Mouse (Mus musculus) left cerebral cortex, postnatal 25 days (tissue): ENCODE data around the gene Enoph1. TPM values are rescaled to one million over a fixed set of nuclear protein-coding genes. Genes with fewer than 3 reads are reported as not detected.

Source experiments
- DNase-seq, 2 experiments: peaks; one replicate each; pipeline ENCODE4 v3.0.0; 2022; ENCODE audit warnings: low spot score in 2 of 2, mixed read lengths in 1 of 2
- intact Hi-C: fragments of 180-260 bp; cut with DNase I; formaldehyde crosslinking; loops from one replicate; pipeline ENCODE4 v1.15.1; 2025
- total RNA-seq, 2 experiments: library from RNA; stranded (reverse); gene quantifications; 2 replicates each; pipeline ENCODE4 v1.2.3; 2021

Gene Enoph1
- total RNA-seq, 2 experiments from 2014 or later = 50.3 to 57.4 TPM

DNA sequence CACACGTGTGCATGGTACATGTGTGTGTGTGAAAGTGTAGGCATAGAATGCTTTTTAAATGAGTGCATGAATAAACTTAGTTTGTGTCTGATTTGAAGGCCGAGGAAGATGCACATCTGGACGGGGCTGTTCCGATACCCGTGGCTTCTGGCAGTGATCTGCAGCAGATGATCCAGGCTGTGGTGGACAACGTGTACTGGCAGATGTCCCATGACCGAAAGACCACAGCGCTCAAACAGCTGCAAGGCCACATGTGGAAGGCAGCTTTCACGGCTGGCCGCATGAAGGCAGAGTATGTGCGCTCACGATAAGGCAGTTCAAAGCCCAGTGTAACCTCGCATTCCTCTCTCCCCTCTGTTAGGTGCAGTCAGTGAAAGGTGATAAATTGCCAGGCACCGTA lies 21.1 kb downstream of the Enoph1 start:
- intact Hi-C loops = no loop called here
- no peak for DNase-seq

DNA sequence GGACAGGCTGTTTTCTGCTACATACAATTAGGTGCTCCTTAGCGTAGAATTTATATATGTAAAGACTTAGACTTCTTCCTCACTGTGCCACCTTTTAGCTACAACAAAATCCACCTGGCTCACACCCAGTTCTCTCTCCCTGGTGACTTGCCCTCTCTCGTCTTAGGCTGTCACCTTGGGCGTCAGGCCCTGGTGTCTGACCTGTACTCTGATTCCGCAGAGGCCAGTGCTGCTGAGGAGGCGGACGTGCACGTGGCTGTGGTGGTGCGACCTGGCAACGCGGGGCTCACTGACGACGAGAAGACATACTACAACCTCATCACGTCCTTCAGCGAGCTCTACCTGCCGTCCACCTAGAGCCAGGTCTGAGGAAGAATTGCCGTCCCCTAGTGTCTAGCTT lies 27.8 kb downstream of the Enoph1 start:
- DNase-seq = no peak
- intact Hi-C loops = no loop called here

DNA sequence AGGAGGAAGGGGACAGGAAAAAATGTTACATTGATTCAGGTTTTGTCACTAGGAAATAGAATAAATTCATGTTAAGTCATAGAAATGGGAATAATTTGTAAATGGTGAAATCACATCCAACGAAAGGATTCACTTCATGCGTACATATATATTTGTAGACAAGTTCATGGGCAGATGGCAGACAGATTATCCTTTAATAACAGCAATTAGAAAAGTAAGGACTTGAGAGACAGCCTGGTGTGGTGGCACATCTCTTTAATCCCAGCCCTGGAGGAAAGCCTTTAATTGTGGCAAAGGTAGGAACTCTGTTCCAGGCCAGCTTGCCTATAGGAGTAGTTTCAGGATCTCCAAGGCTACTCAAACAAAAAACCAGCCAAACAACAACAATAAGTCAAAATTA lies 29.7 kb downstream of the Enoph1 start:
- intact Hi-C loops = no loop called here
- no peak for DNase-seq

DNA sequence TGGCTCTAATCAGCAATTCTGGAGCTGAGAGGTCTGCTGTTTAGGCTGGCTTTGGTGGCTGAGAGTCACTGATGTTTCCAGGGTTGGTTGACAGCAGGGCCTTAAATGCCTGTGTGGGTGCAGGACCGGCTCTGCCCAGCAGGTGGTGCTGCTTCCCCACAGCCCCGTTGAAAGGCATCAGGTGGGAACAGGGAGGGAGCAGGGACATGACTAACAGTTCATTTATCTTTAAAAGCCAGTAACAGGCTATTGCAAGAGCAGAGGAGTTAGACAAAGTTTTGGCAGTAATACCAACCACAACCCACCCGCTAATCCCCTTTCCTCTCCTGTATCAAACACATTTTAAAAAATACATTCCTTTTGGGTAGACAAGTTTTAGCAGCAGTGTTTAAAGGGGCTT lies 30.5 kb downstream of the Enoph1 start:
- intact Hi-C loops = loop anchor here (2.0 to 5.0 kb wide), 5 partner anchors 97 to 302 kb away; no protein-coding TSS in a partner anchor
- peak; percentile 84 to 86 for DNase-seq

DNA sequence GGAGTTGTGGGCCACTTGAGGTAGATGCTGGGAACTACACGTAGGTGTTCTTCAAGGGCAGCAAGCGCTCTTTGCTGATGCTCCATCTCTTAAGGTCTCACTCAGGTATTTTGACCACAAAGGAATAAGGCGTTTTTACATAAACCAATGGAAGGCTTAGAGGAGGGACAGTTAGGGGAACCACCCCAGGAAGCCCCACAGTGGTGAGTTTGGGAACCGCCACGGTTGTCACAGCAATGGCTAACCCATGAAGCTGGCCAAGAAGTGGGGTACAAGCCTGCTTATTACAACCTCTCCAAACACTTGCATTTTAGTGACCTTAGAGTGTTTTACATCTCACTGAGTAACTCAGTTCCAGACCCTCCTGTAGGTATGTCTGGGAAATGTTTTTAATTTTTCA lies 31.8 kb downstream of the Enoph1 start:
- intact Hi-C loops = loop anchor here (2.0 to 5.0 kb wide), 5 partner anchors 96 to 301 kb away; no protein-coding TSS in a partner anchor
- no peak for DNase-seq

DNA sequence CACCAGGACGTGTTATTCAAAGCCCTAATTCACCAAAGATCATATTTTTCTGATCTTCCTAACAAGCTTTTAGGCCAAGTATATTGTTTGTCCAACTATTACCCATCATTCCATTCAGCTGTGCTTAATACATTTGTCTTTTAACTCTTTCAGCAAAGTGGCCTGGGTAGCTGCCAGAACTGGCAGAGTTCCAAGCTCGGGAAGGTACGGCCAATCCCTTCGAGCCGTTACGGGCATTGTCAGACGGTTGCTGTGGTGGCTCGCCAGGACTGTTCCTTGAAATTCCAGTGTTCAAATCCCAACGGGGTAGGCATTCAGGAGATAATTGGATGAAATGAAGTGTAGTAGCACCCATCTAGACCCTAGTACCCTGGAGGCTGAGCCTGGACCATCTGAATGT lies 32.8 kb downstream of the Enoph1 start:
- no peak for DNase-seq
- intact Hi-C loops = loop anchor here (5.0 kb wide), 3 partner anchors 95 to 300 kb away; no protein-coding TSS in a partner anchor

DNA sequence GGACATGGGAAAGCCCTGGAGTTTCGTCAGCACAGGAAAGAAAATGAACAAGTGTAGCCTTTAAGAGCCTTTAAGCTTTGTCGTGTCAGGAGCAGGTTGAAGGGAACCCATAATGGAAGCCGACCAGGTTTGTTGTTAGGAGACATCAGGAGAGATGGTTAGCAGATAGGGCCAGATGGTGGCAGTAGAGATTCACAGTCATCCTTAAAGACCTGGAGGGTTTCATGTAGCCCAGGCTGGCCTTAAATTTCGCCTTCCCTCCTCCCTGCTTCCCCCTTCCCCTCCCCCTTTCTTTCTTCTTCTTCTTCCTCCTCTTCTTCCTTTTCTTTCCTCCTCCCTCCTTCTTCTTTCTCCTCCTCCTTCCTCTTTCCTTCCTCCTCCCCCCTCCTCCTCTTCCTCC lies 34.8 kb downstream of the Enoph1 start:
- peak; percentile 46 to 60 for DNase-seq
- intact Hi-C loops = loop anchor here (5.0 kb wide), 3 partner anchors 93 to 298 kb away; no protein-coding TSS in a partner anchor

DNA sequence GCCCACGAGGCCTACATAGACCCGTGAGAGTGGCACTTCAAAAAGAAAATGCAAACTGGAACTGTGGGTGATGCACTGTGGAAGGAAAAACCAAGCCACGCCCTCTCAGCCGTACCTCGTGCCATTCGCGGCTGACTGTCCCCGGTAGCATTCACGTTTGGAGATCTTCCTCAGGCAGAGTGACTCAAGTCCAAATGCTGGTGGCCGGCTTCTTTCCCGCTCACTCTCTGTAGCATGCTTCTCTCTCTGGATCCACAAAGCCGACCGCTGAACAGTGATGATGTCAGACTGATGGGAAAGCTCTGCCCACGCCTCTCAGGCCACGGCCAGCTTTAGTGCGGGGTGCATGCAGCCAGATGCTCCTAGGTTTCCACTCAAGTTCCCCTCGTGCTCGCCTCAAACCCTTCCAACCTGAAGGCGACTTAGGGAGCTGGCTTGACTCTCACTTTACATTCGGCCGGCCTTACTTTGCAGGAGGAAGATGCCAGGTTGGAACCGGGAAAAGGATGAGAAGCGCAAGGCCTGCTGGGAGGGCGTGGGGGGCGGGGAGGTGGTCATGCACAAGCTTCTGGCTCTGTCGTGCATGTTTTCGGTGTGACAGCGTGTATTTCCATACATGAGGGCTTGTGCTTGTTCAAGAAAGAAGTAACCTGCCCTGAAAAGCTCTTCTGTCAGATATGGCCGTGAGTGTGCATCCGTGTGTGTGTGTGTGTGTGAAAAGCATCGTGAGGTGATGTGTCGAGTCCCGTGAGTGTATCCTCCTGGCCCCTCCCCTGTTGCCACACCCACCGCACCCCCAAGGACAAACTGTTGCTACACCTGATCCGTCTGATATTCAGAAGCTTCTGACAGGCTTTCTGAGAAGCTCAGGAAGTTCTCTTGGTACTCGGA lies 39.5 kb downstream of the Enoph1 start:
- intact Hi-C loops = no loop called here
- peak; percentile 38 to 58 for DNase-seq

DNA sequence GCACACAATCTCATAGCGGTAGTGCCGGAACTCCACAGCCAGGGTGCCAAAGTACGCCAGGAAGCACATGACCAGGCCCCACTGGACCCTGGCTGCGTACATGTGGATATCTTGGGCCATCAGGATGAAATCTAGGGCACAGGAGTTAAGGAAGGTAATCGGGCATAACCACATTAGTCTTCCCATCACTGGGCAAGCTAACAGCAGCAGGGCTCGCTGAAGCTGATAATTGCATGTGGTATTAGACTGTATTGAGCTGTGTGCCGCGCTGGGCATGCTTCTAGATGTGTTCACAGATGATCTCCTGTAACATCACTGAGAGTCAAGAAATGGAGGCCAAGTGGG lies 40.1 kb downstream of the Enoph1 start:
- DNase-seq = no peak
- intact Hi-C loops = no loop called here

DNA sequence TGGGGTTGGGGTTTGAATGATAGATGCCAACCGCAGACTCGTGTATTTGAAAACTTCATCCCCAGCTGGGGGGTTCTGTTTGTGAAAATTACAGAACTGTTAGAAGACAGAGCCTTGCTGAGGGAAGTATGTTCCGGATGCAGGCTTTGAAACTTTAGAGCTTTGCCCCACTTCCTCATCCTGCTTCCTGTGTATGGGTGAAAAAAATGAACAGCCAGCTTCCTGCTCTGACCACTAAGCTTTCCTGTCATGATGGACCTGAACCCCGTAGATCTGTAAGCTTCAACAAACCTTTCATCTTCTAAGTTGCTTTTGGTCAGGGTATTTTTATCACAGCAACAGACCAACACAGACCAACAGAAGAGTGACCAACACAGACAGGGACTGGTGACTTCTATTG lies 42.2 kb downstream of the Enoph1 start:
- DNase-seq = no peak
- intact Hi-C loops = no loop called here

DNA sequence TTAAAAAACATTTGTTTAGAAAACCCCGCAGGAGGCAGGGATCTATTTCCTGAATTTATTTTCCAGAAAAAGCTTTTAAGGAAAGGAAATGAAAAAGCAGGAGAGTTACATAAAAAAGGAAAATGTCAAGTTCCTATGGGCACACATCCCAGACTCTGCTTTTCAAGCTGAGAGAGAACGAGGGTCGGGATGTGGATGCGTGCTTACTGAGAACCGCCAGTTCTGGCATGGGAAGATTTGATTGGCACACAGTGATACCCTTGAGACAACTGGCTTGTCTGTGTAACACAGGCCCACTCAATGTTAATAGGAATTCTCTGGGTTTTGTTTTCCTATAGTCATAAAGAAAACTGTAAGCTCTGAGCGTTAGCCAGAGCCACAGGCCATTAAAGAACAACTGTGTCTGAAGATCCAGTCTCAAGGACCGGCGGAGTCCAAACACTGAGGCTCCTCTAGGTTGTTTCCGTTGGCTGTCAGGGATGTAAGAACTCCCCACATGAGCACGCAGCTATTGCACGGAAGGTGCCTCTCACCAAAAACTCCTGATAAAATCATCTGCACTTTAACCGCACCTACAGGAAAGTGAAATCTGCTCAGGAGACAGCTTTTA lies 44.3 kb downstream of the Enoph1 start:
- peak in 1 of 2 experiments; percentile 58 for DNase-seq

DNA sequence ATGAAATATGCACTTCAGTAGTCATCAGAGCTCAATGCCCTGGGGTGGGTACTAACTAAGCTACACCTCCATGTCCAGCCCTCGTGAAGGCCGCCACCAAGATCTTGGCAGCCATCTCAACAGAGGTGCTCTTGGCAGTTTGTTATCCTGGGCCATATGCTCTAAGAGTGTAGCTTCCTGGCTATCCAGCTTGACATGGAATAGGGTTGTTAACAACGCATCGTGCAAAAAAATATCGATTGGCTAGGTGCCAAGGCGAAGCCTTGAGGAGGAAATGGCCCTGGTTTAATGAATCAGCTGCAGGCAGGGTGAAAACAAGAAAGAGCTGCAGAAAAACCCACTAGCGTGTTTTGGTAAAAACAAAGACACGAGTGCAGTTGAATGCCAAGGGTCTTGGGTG lies 45.3 kb downstream of the Enoph1 start:
- intact Hi-C loops = no loop called here
- DNase-seq = no peak

More for the DNA sequence above, 44.3 kb downstream of the Enoph1 start:
- intact Hi-C loops = no loop called here

DNA sequence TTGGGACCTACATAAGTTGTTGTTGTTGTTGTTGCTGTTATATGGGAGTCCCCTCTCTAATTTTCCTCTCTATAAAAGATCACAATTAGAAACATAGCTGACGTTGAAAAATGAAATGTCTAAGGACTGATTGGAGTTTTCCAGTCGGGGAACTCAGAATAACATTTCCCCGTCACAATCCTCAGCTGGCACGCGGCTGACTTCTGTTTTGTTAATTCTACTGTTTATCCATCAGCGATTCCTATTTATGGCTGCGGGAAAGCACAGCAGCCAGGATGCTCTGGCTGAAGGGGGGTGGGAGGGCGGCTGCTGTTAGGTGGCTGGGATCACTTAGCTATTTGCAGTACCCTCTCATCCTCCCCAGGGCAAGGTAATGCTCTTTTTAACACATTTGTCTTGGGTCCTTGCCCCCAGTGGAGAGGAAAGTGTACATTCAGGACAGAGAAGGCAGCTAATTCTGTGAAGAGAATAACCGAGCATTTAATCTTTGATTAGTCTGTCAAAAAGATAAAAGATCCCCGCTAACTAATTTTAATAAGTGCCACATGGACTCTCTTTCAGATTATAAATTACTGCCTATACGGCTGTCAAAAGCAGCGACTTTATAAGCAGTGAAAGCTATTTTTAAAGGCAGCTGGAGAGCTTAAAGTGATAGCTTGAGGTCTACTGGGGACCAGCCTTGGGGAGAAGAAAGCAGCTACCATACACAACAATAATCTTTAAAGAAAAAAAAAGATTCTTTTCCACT lies 50.9 kb downstream of the Enoph1 start:
- intact Hi-C loops = no loop called here
- no peak for DNase-seq

DNA sequence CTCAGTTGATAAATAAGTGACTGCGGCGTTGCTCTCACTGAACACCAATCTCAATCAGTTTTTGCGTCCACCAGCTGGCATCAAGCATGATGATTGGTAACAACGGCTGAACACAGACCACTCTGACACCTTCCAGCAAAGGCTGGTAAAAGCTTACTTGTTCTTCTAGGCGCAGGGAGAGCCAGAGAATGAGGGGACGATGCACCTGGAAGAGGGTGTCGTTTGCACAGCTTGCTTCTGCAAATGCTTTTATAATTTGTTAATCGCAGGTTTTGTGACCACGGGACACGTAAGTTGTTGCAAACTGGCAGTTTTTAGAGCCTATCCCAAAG lies 51.4 kb downstream of the Enoph1 start:
- DNase-seq = no peak
- intact Hi-C loops = no loop called here

DNA sequence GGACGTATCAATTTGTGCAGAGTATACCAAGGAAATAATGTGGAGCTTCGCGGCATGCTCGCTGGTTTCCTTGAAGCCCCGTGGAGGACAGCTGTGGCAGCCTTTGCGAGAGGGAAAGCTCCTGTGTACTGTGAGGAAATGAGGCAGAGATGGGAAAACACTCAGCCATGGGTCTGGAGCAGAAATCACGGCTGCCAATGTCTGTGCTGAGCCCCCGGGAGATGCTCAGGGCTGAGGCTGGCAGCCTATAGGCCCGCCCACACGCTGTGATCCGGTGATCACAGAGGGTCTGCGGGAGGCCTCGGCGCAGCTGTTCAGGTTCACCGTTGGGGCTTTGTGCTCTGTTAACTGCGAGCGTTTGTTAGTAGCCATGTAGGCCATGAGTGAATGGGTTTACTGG lies 51.8 kb downstream of the Enoph1 start:
- intact Hi-C loops = no loop called here
- DNase-seq = no peak

DNA sequence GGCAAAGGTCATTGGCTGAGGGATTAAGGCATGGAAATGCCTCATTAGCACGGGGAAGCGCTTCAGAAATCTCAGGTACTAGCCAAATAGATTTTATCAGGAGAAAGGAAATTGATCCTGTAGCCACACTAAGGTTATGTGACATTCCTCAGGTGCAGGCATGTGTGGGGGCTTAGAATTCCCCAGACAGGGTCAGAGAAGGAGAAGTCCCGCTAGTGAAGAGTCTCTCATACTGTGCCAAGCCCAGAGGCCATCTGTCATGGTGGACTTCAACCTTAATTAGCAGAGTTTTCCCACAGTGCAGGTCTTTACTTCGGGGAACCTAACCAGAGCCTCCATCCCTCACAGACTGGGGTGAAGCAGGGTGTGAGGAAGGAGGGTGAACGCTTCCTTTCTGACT lies 57.2 kb downstream of the Enoph1 start:
- intact Hi-C loops = no loop called here
- no peak for DNase-seq

DNA sequence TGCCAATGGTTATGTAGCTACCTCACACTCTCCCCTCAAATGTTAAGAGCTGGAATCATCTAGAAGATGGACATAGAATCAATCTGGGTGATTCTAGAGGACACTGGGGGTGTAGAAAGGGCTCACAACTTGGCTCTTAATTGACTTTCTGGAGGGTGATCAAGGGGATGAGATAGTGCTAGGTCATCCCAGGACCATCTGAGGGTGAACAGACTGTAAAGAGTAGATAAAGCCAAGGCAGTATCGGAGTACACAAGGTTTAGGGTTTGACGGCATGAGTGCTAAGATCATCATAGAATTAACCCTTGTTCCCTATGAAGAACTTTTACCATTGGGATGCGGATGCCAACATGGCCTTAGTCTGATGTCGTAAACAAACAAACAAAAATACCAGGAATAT lies 58.2 kb downstream of the Enoph1 start:
- intact Hi-C loops = no loop called here
- no peak for DNase-seq

DNA sequence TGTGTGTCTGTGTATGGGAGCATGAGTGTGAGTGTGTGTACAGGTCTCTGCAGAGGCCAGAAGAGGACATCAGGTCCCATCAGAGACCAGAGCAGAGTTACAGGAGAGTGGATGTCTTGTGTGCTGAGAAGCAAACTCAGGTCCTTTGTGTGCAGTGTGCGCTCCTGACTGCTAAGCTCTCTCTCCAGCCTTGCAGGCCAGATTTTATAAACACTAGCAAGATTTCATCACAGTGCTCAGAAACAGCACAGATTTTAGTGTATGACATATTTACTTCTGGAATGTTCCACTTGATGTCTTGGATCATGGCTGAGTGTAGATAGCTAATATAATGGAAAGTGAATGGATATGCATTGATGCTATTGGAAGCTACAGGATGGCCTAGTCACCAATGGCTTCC lies 62.6 kb downstream of the Enoph1 start:
- DNase-seq = no peak
- intact Hi-C loops = no loop called here

DNA sequence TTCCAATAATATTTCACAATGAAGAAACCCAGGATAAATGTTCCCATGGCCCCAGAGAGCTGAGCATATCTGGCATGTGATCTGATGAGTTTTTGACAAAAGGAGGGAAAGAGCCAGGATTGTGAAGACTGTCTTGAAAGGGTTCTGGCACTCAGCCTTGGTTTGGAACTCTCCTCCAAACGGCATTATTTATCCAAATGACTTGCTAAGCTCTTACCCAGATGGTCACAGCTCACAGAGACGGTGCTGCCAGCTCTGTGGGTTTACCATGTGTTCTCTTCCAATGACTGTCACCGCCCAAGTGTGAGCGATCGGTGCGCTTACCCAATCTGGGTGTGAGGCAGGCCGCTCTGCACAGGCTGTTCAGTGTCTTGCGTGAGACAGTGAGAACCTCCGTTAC lies 69.1 kb downstream of the Enoph1 start:
- peak; percentile 57 to 88 for DNase-seq
- intact Hi-C loops = no loop called here

DNA sequence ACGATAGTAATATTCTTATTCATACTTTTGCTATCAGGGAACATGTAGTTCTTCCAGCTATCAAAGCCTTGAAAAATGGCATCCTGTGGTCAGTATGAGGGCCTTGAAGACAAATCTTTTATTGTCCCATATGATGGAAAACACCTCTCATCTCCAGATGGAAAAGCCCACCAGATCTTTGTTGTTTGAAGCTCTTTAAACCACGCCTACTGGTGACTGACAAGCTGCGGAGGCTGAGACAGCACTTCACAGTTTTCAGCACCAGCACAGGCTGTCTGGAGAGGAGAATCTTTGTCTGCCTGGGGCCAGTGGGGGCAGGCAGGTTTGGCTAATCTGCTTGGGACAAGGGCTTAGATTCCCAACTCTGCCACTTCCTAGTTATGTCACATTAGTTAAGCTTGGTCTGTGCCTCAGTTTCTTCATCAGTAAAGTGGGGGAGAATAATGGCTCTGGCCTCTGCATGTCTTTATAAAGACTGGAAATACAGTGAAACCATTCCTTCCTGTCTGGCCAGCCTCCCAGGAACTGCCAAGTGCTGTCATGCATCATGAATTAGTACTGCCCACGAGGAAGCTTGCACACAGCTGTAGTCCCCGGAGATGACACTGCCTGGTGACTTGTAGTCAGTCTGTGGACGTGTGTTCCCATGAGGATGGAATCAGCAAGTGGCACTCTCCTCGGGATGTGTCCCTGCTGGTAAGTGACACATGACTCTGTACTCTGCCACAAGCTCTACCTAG lies 69.9 kb downstream of the Enoph1 start:
- intact Hi-C loops = no loop called here
- DNase-seq = peak in 1 of 2 experiments; percentile 34
